Mouse (Mus musculus) T-cell, adult 66 days (primary cell): Measurements from ENCODE around the gene Fadd. TPM values are rescaled to one million over a fixed set of nuclear protein-coding genes. Genes with fewer than 3 reads are reported as not detected.

Experiments
- total RNA-seq, 2 experiments: library from RNA; stranded (reverse); gene quantifications; 3 replicates in 1 of 2; 4 replicates in 1 of 2; pipeline ENCODE4 v1.2.4; 2023

Fadd gene
- 1 to 10 TPM; 6.9 to 7.6 TPM for total RNA-seq

GRCm38 (mm10) chr7:144582284-144582980, at the start of gene Fadd:
TSS of gene Fadd (minus strand) at chr7:144582463.

GRCm38 (mm10) chr7:144553237-144554122, 28.8 kb downstream of the Fadd start, which contains the start of gene Ppfia1:
TSS of gene Ppfia1 (minus strand) at chr7:144553729.

Other genes with a start within 250 kb of the Fadd start
- 1 to 10 TPM in 1 of 2 experiments, under 1 TPM in 1; 0.89 to 1.9 TPM for gene Cttn, start 111.5 kb downstream of the Fadd start, total RNA-seq
- 10 to 100 TPM; 89.8 to 94.3 TPM for gene Ppfia1, start 28.7 kb downstream of the Fadd start, total RNA-seq
- gene Ano1, start 169.5 kb upstream of the Fadd start, total RNA-seq, result not detected